Mouse (Mus musculus) megakaryocyte, adult 5-6 weeks (primary cell): ENCODE measurements around the gene Psd4. TPM values are rescaled to one million over a fixed set of nuclear protein-coding genes. Genes with fewer than 3 reads are reported as not detected.

Experiments used
- ATAC-seq: 2 replicates; pipeline ENCODE4 v1.8.0; 2016; ENCODE audit warnings: mild to moderate bottlenecking, inconsistent platforms; ENCODE audit not compliant: poor library complexity, severe bottlenecking
- total RNA-seq, 2 experiments: library from RNA; stranded (forward) in 1 of 2; stranded (reverse) in 1 of 2; fragments of 153-499, 151-499 nt in 1 of 2; fragments of 221-1000, 200-1000 nt in 1 of 2; gene quantifications; 2 replicates each; pipeline versions ENCODE4 v1.2.3 to v1.2.4; 2015 to 2017

Gene Psd4
- total RNA-seq, 2 experiments from 2014 or later: 32.2 to 71.7 TPM

GRCm38 (mm10) chr2:24427866-24428675 lies 60.7 kb downstream of the Psd4 start:
- no peak for ATAC-seq

GRCm38 (mm10) chr2:24429806-24430205 lies 62.4 kb downstream of the Psd4 start:
- ATAC-seq: peak; percentile 60

GRCm38 (mm10) chr2:24434670-24435069 lies 67.3 kb downstream of the Psd4 start:
- ATAC-seq: no peak

- peak; percentile 51 for ATAC-seq
Observed at GRCm38 (mm10) chr2:24435699-24436098, 68.3 kb downstream of the Psd4 start.

GRCm38 (mm10) chr2:24440056-24440455 lies 72.7 kb downstream of the Psd4 start:
- no peak for ATAC-seq

- ATAC-seq: no peak
Observed at GRCm38 (mm10) chr2:24441899-24442298, 74.5 kb downstream of the Psd4 start.

- ATAC-seq: no peak
Observed at GRCm38 (mm10) chr2:24442303-24442925, 75.0 kb downstream of the Psd4 start.

GRCm38 (mm10) chr2:24443256-24443790 lies 75.9 kb downstream of the Psd4 start:
- no peak for ATAC-seq

- ATAC-seq: peak; percentile 80
Observed at GRCm38 (mm10) chr2:24449111-24449510, 81.7 kb downstream of the Psd4 start.

GRCm38 (mm10) chr2:24453206-24453605 lies 85.8 kb downstream of the Psd4 start:
- no peak for ATAC-seq

GRCm38 (mm10) chr2:24454429-24455011 lies 87.1 kb downstream of the Psd4 start:
- ATAC-seq: no peak

- ATAC-seq: no peak
Observed at GRCm38 (mm10) chr2:24455057-24455855, 87.9 kb downstream of the Psd4 start.

- peak; percentile 92 for ATAC-seq
Observed at GRCm38 (mm10) chr2:24456841-24457240, 89.5 kb downstream of the Psd4 start.

GRCm38 (mm10) chr2:24460112-24460807 lies 92.9 kb downstream of the Psd4 start:
- ATAC-seq: no peak

- peak; percentile 47; the same call in 1 of the 2 replicates for ATAC-seq
Observed at GRCm38 (mm10) chr2:24460808-24461127, 93.4 kb downstream of the Psd4 start.

Other genes starting within 250 kb of the Psd4 start
- gene Il1f8, start 214.4 kb upstream of the Psd4 start, total RNA-seq (2015): not detected in 2 replicates
- gene Il1f8, start 214.4 kb upstream of the Psd4 start, total RNA-seq (2017): not detected in 2 replicates
- 55.9 and 64.6 TPM in 2 replicates for gene Il1f9, start 181.1 kb upstream of the Psd4 start, total RNA-seq (2015)
- 38.3 and 38.4 TPM in 2 replicates for gene Il1f9, start 181.1 kb upstream of the Psd4 start, total RNA-seq (2017)
- gene Il1f6, start 152.2 kb upstream of the Psd4 start, total RNA-seq (2015): not detected in 2 replicates
- gene Il1f6, start 152.2 kb upstream of the Psd4 start, total RNA-seq (2017): not detected in 2 replicates
- gene Il1f5, start 90.6 kb upstream of the Psd4 start, total RNA-seq (2015): not detected in 2 replicates
- not detected in 2 replicates for gene Il1f5, start 90.6 kb upstream of the Psd4 start, total RNA-seq (2017)
- gene Il1f10, start 76.4 kb upstream of the Psd4 start, total RNA-seq (2015): not detected in 2 replicates
- gene Il1f10, start 76.4 kb upstream of the Psd4 start, total RNA-seq (2017): not detected in 2 replicates
- gene Il1rn, start 30.7 kb upstream of the Psd4 start, total RNA-seq (2015): 43.0 and 51.1 TPM in 2 replicates
- 35.8 and 35.9 TPM in 2 replicates for gene Il1rn, start 30.7 kb upstream of the Psd4 start, total RNA-seq (2017)
- gene Pax8, start 108.0 kb downstream of the Psd4 start, total RNA-seq (2015): 0.52 and 2.4 TPM in 2 replicates
- 0.24 and 0.48 TPM in 2 replicates for gene Pax8, start 108.0 kb downstream of the Psd4 start, total RNA-seq (2017)